Mouse (Mus musculus) cerebellum, adult 2 months (tissue): ENCODE data around the gene Rora. TPM values are rescaled to one million over a fixed set of nuclear protein-coding genes. Genes with fewer than 3 reads are reported as not detected.

Experiments used
- DNase-seq, 2 experiments: peaks; one replicate each; pipeline ENCODE4 v3.0.0; 2021
- H3K27ac ChIP-seq: fragments of 200-500 bp; 2 replicates; pipeline ENCODE4 v1.5.1; 2012; ENCODE audit warnings: low read length, control low read depth, inconsistent platforms; ENCODE audit not compliant: insufficient read depth
- H3K27me3 ChIP-seq: fragments of 200-500 bp; 2 replicates; pipeline ENCODE4 v1.6.1; 2012; ENCODE audit warnings: inconsistent platforms, mild to moderate bottlenecking, low read length, moderate library complexity; ENCODE audit not compliant: control insufficient read depth, insufficient read depth
- H3K4me1 ChIP-seq: fragments of 200-500 bp; 2 replicates; pipeline ENCODE4 v1.6.1; 2011; ENCODE audit warnings: low read length; ENCODE audit not compliant: control insufficient read depth, insufficient read depth
- H3K4me3 ChIP-seq: fragments of 200-500 bp; replicated peaks from 2 replicates; pipeline ENCODE3; 2011; ENCODE audit warnings: mild to moderate bottlenecking, low read depth, low read length, control low read depth; ENCODE audit not compliant: insufficient read depth
- CTCF ChIP-seq: fragments of 200-500 bp; IDR thresholded peaks from 2 replicates; pipeline ENCODE4 v1.5.1; 2011; ENCODE audit warnings: low read depth, mild to moderate bottlenecking, control low read depth, low read length, moderate library complexity, borderline replicate concordance; ENCODE audit not compliant: insufficient read depth
- POLR2A ChIP-seq: fragments of 200-500 bp; IDR thresholded peaks from 2 replicates; pipeline ENCODE4 v1.6.1; 2011; ENCODE audit warnings: low read length, control low read depth, borderline replicate concordance; ENCODE audit not compliant: insufficient read depth
- whole genome bisulfite sequencing: fragments of 180-500 bp; shearing (Covaris S2); methylation state at CpG from one replicate; pipeline ENCODE4 v1.1.7; 2018; 5-methylcytosine and 5-hydroxymethylcytosine counted together
- polyA plus RNA-seq: library from polyadenylated mRNA; depleted of rRNA; stranded (reverse); fragments of >200 nt; gene quantifications from 2 replicates; pipeline ENCODE4 v1.2.3, GENCODE M21; 2012

The Rora gene
- polyA plus RNA-seq, 1 experiment: 58.4 TPM

- H3K27ac ChIP-seq: no peak overlapping the region
- TF ChIP-seq POLR2A (no peak), CTCF (no peak)
- WGBS: 86% methylated on average over 7 of the region's 7 CpGs
- no peaks in the 10 kb centered on the region; the same call in 1 of the 2 replicates for H3K4me1 ChIP-seq
- H3K27me3 ChIP-seq: no peaks in the 10 kb centered on the region
- DNase-seq: no peak
- H3K4me3 ChIP-seq: no peak overlapping the region
These were observed 576.3 kb downstream of the Rora start for GRCm38 (mm10) chr9:69229935-69230334.

DNA sequence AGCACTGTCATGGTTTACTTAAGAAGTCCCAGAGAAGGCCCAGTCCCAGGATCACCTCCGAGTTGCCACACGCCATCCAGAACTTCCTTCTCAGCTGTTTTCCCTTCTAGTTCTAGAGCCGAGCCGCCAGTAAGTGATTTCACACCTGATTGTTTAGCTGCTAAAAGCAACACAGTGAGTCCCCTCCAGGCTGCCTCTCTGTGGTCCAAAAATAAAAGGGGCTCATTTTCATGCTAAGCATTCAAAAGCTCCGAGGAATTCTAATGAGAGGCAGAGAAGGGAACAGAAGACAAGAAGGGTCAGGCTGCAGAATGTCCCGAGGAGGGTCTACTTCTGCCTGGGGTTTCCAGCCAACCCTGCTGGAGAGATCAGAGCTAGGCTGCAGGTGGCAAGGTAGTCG lies 580.9 kb downstream of the Rora start:
- no peak for DNase-seq
- Histone ChIP-seq H3K4me3 (no peak overlapping the region), H3K27me3 (no peaks in the 10 kb centered on the region), H3K27ac (no peak overlapping the region), H3K4me1 (no peaks in the 10 kb centered on the region)
- 47% methylated on average over 7 of the region's 7 CpGs for WGBS
- no peak for TF ChIP-seq CTCF
- no peak for TF ChIP-seq POLR2A

- Histone ChIP-seq H3K27me3 (no peaks in the 10 kb centered on the region), H3K4me1 (peaks cover under 1% of the 10 kb centered on the region; the same call in 1 of the 2 replicates), H3K27ac (no peak overlapping the region), H3K4me3 (no peak overlapping the region)
- WGBS: 75% methylated on average over 10 of the region's 10 CpGs
- no peak for DNase-seq
- TF ChIP-seq CTCF (no peak), POLR2A (no peak)
These were observed 583.7 kb downstream of the Rora start for GRCm38 (mm10) chr9:69237316-69237715.

- no peak for DNase-seq
- H3K4me1 ChIP-seq: peaks cover 7% of the 10 kb centered on the region; the same call in 1 of the 2 replicates
- no peaks in the 10 kb centered on the region for H3K27me3 ChIP-seq
- 45% methylated on average over 6 of the region's 6 CpGs for WGBS
- TF ChIP-seq POLR2A (no peak), CTCF (no peak)
- no peak overlapping the region for H3K4me3 ChIP-seq
- no peak overlapping the region for H3K27ac ChIP-seq
These were observed 589.0 kb downstream of the Rora start for GRCm38 (mm10) chr9:69242538-69242937.

GRCm38 (mm10) chr9:69243626-69244025 lies 590.0 kb downstream of the Rora start:
- no peak overlapping the region for H3K27ac ChIP-seq
- 53% methylated on average over 6 of the region's 6 CpGs for WGBS
- DNase-seq: no peak
- TF ChIP-seq CTCF: no peak
- no peak for TF ChIP-seq POLR2A
- H3K27me3 ChIP-seq: no peaks in the 10 kb centered on the region
- no peak overlapping the region for H3K4me3 ChIP-seq
- peaks cover 7% of the 10 kb centered on the region; the same call in 1 of the 2 replicates for H3K4me1 ChIP-seq

DNA sequence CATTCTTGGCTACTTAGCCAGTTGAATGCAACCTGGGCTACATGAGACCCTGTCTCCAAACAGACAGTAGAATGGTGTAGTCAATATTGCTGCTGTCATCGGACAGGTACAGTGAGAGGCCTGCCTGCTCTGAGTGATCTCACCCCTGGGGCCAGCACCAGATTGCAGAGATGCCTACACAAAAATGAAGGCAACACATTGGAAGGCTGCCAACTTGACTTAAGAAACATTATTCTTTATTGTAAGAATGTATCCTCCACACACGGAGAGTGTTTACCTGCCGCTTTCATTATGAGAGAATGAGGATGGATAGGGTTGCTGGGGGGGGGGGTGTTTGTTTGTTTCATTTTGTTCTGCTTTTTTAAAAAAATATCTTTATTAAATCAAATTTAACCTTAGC lies 592.6 kb downstream of the Rora start:
- peak in 1 of 2 experiments; percentile 31 for DNase-seq
- Histone ChIP-seq H3K4me1 (peaks cover 17% of the 10 kb centered on the region), H3K27me3 (no peaks in the 10 kb centered on the region), H3K27ac (no peak overlapping the region), H3K4me3 (no peak overlapping the region)
- 55% methylated on average over 3 of the region's 3 CpGs for WGBS
- TF ChIP-seq CTCF (no peak), POLR2A (no peak)

DNA sequence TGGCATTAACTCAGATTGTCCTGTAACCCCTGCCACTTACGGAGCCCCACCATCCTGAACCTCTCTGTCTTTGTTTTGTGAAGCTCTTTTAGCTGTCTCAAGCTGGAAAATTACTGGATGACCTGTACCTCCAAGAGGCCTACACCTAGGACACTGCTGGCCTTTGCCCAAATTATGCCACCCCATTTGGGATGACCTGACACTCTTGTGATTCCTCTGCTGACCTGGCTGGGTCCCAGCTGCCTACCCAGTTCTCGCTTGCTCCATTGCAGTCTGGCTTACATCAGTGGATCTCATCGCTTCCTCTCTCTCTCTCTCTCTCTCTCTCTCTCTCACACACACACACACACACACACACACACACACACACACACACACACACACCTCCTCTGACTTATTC lies 596.0 kb downstream of the Rora start:
- WGBS: 47% methylated on average over 3 of the region's 3 CpGs
- peaks cover 13% of the 10 kb centered on the region for H3K4me1 ChIP-seq
- no peak overlapping the region for H3K4me3 ChIP-seq
- peak; percentile 49 to 67 for DNase-seq
- no peaks in the 10 kb centered on the region for H3K27me3 ChIP-seq
- TF ChIP-seq POLR2A (no peak), CTCF (no peak)
- no peak overlapping the region for H3K27ac ChIP-seq

GRCm38 (mm10) chr9:69250326-69250725 lies 596.7 kb downstream of the Rora start:
- no peak for DNase-seq
- no peak for TF ChIP-seq CTCF
- TF ChIP-seq POLR2A: no peak
- Histone ChIP-seq H3K4me3 (no peak overlapping the region), H3K27ac (no peak overlapping the region), H3K4me1 (peaks cover 13% of the 10 kb centered on the region), H3K27me3 (no peaks in the 10 kb centered on the region)
- WGBS: 92% methylated on average over 8 of the region's 8 CpGs

DNA sequence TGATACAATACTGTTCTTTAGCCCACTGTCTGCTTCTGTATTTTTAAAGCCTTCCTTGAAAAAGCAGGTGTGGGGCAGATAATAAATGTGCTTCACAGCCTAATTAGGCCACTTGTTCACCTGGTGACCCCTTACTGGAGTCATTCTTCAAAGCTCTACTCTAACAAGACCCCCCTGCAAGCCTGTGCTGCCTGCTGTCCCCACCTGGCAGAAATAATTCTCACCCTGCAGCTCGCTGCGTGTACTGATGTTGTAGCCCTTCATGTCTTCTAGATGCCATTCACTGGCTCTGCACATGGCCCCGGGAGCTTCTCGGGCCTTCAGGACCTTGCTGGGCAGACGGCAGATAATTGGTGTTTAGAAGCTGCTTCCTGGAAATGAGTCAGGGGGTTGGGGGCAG lies 604.9 kb downstream of the Rora start:
- Histone ChIP-seq H3K27me3 (no peaks in the 10 kb centered on the region), H3K4me1 (peaks cover 10% of the 10 kb centered on the region), H3K27ac (no peak overlapping the region), H3K4me3 (no peak overlapping the region)
- WGBS: 89% methylated on average over 5 of the region's 5 CpGs
- TF ChIP-seq POLR2A: no peak
- no peak for TF ChIP-seq CTCF
- DNase-seq: no peak
